Mouse (Mus musculus) stomach, postnatal 0 days (tissue): ENCODE data around the gene Acd.

ENCODE experiments used
- CTCF ChIP-seq: IDR thresholded peaks from 2 replicates; pipeline ENCODE4 v1.5.1; 2016; ENCODE audit warnings: antibody characterized with exemption, low read depth, mild to moderate bottlenecking, moderate library complexity
- EP300 ChIP-seq: optimal IDR thresholded peaks from 2 replicates; pipeline ENCODE3; 2016; ENCODE audit warnings: antibody characterized with exemption

DNA sequence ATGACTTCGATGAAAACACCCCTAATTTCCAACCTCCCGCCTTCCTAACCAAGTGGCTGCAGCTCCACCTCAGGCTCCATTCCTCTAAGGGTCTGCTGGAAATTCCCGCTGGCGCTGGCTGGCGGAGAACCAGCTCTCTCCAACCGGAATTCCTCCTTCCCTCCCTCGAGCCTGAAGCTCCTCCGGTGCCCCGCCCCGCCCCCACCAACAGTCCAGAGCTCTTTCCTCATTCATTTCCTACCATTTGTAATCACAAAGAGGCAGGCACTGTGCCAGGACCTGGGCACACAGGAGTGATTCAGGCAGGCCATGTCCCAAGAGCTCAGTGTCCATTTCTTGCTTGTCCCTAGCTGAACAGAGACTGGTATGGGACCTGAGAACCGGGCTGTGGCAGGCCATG lies 49.7 kb upstream of the Acd start:
- TF ChIP-seq CTCF = no peak
- TF ChIP-seq EP300 = no peak
